Mouse (Mus musculus): ENCODE results near the gene Exosc2. TPM values are rescaled to one million over a fixed set of nuclear protein-coding genes. Genes with fewer than 3 reads are reported as not detected.
A peak's percentile ranks its signal among the peaks of the same experiment; 100 is the strongest.

Gene Exosc2
- polyA plus RNA-seq, 2 experiments, result 25.3 to 27.2 TPM

GRCm38 (mm10) chr2:31654854-31655559, 15.5 kb upstream of the Exosc2 start:
- H3K4me3 ChIP-seq (ENCODE audit: insufficient read depth in 1 of 2, low read depth in 2 of 2, low read length in 2 of 2), result no peak overlapping the region
- TF ChIP-seq EP300 (IDR thresholded peaks at IDR 0.05; ENCODE audit: low read depth) (no peak), CTCF (IDR thresholded peaks at IDR 0.05; ENCODE audit: low read depth) (peak; percentile 53)
- no peak overlapping the region for H3K9ac ChIP-seq (replicated peaks)
- H3K4me2 ChIP-seq (ENCODE audit: low read depth), result no peak overlapping the region; the same call in 1 of the 2 replicates
- peaks cover 51% of the 10 kb centered on the region for H3K27me3 ChIP-seq (ENCODE audit: control insufficient read depth, insufficient read depth, low read length)
- no peaks in the 10 kb centered on the region for H3K4me1 ChIP-seq (replicated peaks; ENCODE audit: control insufficient read depth in 2 of 2, insufficient read depth in 2 of 2, low read length in 1 of 2)
- H3K9me3 ChIP-seq (ENCODE audit: control insufficient read depth, low read length), result no peaks in the 10 kb centered on the region
- DNase-seq (ENCODE audit: low read depth in 3 of 3, low spot score in 3 of 3) (no peak), ATAC-seq (ENCODE audit: insufficient read depth) (no peak)
- H3K27ac ChIP-seq, result no peak overlapping the region
- WGBS (ENCODE audit: insufficient replicate concordance), result 4% methylated on average over 22 of the region's 22 CpGs
- no peaks in the 10 kb centered on the region for H3K36me3 ChIP-seq (replicated peaks; ENCODE audit: control insufficient read depth, insufficient read depth, low read depth)

DNA sequence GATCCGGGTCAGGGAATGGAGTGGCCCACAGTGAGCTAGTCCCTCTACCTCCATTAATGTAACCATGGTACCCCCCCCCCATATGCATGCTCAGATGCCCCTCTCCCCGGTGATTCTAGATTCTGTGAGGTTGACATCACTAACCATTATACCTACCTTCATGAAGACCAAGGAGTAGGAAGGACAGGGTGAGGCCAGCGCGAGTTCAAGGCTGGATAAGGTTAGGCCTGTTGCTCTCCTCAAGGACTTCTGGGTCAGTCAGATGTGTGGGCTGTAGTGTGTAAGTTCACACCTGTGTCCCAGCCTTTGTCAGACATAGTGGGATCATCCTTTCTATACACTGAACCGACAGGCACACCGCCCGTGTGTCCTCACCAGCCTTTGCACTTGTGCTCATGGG, 14.1 kb upstream of the Exosc2 start:
- 60% methylated on average over 7 of the region's 7 CpGs for WGBS (ENCODE audit: insufficient replicate concordance)
- ATAC-seq (ENCODE audit: insufficient read depth), result no peak
- H3K9ac ChIP-seq (replicated peaks), result no peak overlapping the region
- no peak overlapping the region for H3K4me2 ChIP-seq (ENCODE audit: low read depth)
- H3K27ac ChIP-seq, result no peak overlapping the region
- TF ChIP-seq EP300 (IDR thresholded peaks at IDR 0.05; ENCODE audit: low read depth), result no peak
- no peak for TF ChIP-seq CTCF (IDR thresholded peaks at IDR 0.05; ENCODE audit: low read depth)
- H3K9me3 ChIP-seq (ENCODE audit: control insufficient read depth, low read length), result no peaks in the 10 kb centered on the region
- no peak overlapping the region for H3K4me3 ChIP-seq (ENCODE audit: insufficient read depth in 1 of 2, low read depth in 2 of 2, low read length in 2 of 2)
- no peak for DNase-seq (ENCODE audit: low read depth in 3 of 3, low spot score in 3 of 3)
- H3K36me3 ChIP-seq (replicated peaks; ENCODE audit: control insufficient read depth, insufficient read depth, low read depth), result no peaks in the 10 kb centered on the region
- peaks cover 48% of the 10 kb centered on the region for H3K27me3 ChIP-seq (ENCODE audit: control insufficient read depth, insufficient read depth, low read length)
- no peaks in the 10 kb centered on the region for H3K4me1 ChIP-seq (replicated peaks; ENCODE audit: control insufficient read depth in 2 of 2, insufficient read depth in 2 of 2, low read length in 1 of 2)

- no peak for ATAC-seq (ENCODE audit: insufficient read depth)
- WGBS (ENCODE audit: insufficient replicate concordance), result 44% methylated on average over 8 of the region's 8 CpGs
- no peak overlapping the region for H3K27ac ChIP-seq
- DNase-seq (ENCODE audit: low read depth in 3 of 3, low spot score in 3 of 3), result no peak
- no peaks in the 10 kb centered on the region for H3K9me3 ChIP-seq (ENCODE audit: control insufficient read depth, low read length)
- no peak overlapping the region for H3K4me2 ChIP-seq (ENCODE audit: low read depth)
- H3K27me3 ChIP-seq (ENCODE audit: control insufficient read depth, insufficient read depth, low read length), result no peaks in the 10 kb centered on the region; the same call in none of the 2 replicates
- H3K9ac ChIP-seq (replicated peaks), result no peak overlapping the region
- H3K4me3 ChIP-seq (ENCODE audit: insufficient read depth in 1 of 2, low read depth in 2 of 2, low read length in 2 of 2), result no peak overlapping the region
- TF ChIP-seq EP300 (IDR thresholded peaks at IDR 0.05; ENCODE audit: low read depth) (no peak), CTCF (IDR thresholded peaks at IDR 0.05; ENCODE audit: low read depth) (no peak)
- H3K4me1 ChIP-seq (replicated peaks; ENCODE audit: control insufficient read depth in 2 of 2, insufficient read depth in 2 of 2, low read length in 1 of 2), result no peaks in the 10 kb centered on the region
- no peaks in the 10 kb centered on the region for H3K36me3 ChIP-seq (replicated peaks; ENCODE audit: control insufficient read depth, insufficient read depth, low read depth)
Observed at GRCm38 (mm10) chr2:31662939-31663803, 7.3 kb upstream of the Exosc2 start.

DNA sequence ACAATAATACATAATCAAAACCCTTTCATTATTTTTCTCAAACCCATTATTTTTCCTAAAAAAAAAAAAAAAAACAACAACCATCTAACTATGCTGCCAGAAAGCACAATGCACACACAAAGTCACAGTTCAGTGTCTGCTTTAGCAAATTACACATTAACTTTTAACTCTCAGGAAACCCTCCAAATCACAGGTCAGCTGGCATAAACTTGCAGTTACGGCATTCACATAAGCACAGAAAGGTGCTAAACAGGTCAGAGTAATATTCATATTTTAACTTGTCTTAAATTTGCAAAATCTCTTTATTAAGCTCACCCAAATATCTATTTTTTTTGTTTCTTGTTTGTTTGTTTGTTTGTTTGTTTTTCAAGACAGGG, 6.7 kb upstream of the Exosc2 start:
- DNase-seq (ENCODE audit: low read depth in 3 of 3, low spot score in 3 of 3), result no peak
- TF ChIP-seq EP300 (IDR thresholded peaks at IDR 0.05; ENCODE audit: low read depth) (no peak), CTCF (IDR thresholded peaks at IDR 0.05; ENCODE audit: low read depth) (no peak)
- H3K9ac ChIP-seq (replicated peaks), result no peak overlapping the region

GRCm38 (mm10) chr2:31667332-31667731, 3.2 kb upstream of the Exosc2 start:
- no peak for ATAC-seq (ENCODE audit: insufficient read depth)
- no peak overlapping the region for H3K9ac ChIP-seq (replicated peaks)
- no peak overlapping the region for H3K27ac ChIP-seq
- no peaks in the 10 kb centered on the region for H3K9me3 ChIP-seq (ENCODE audit: control insufficient read depth, low read length)
- H3K4me3 ChIP-seq (ENCODE audit: insufficient read depth in 1 of 2, low read depth in 2 of 2, low read length in 2 of 2), result no peak overlapping the region
- no peak overlapping the region for H3K4me2 ChIP-seq (ENCODE audit: low read depth)
- H3K36me3 ChIP-seq (replicated peaks; ENCODE audit: control insufficient read depth, insufficient read depth, low read depth), result no peaks in the 10 kb centered on the region
- peak; percentile 71 for TF ChIP-seq CTCF (IDR thresholded peaks at IDR 0.05; ENCODE audit: low read depth)
- TF ChIP-seq EP300 (IDR thresholded peaks at IDR 0.05; ENCODE audit: low read depth), result no peak
- no peak for DNase-seq (ENCODE audit: low read depth in 3 of 3, low spot score in 3 of 3)
- H3K4me1 ChIP-seq (replicated peaks; ENCODE audit: control insufficient read depth in 2 of 2, insufficient read depth in 2 of 2, low read length in 1 of 2), result peaks cover 4 to 10% of the 10 kb centered on the region in 2 experiments
- WGBS (ENCODE audit: insufficient replicate concordance), result 31% methylated on average over 4 of the region's 4 CpGs
- no peaks in the 10 kb centered on the region; the same call in none of the 2 replicates for H3K27me3 ChIP-seq (ENCODE audit: control insufficient read depth, insufficient read depth, low read length)

More for the DNA sequence above, 6.7 kb upstream of the Exosc2 start:
- no peak for ATAC-seq (ENCODE audit: insufficient read depth)
- H3K4me1 ChIP-seq (replicated peaks; ENCODE audit: control insufficient read depth in 2 of 2, insufficient read depth in 2 of 2, low read length in 1 of 2), result no peaks in the 10 kb centered on the region
- no peaks in the 10 kb centered on the region for H3K36me3 ChIP-seq (replicated peaks; ENCODE audit: control insufficient read depth, insufficient read depth, low read depth)
- H3K4me3 ChIP-seq (ENCODE audit: insufficient read depth in 1 of 2, low read depth in 2 of 2, low read length in 2 of 2), result no peak overlapping the region
- no peaks in the 10 kb centered on the region; the same call in none of the 2 replicates for H3K27me3 ChIP-seq (ENCODE audit: control insufficient read depth, insufficient read depth, low read length)
- H3K4me2 ChIP-seq (ENCODE audit: low read depth), result no peak overlapping the region
- no peak overlapping the region for H3K27ac ChIP-seq
- WGBS (ENCODE audit: insufficient replicate concordance), result 73% methylated on average over 1 of the region's 1 CpGs
- no peaks in the 10 kb centered on the region for H3K9me3 ChIP-seq (ENCODE audit: control insufficient read depth, low read length)

All from liver, embryonic 14.5 days (tissue).